Mouse (Mus musculus) neutrophil, adult 83 days (primary cell): ENCODE data around the gene Il6st. TPM values are rescaled to one million over a fixed set of nuclear protein-coding genes. Genes with fewer than 3 reads are reported as not detected.

ENCODE experiments used
- total RNA-seq, 2 experiments: library from RNA; stranded (reverse); gene quantifications; one replicate each; pipeline ENCODE4 v1.2.4; 2023

The Il6st gene
- total RNA-seq = 10 to 100 TPM; 51.9 to 57.1 TPM

DNA sequence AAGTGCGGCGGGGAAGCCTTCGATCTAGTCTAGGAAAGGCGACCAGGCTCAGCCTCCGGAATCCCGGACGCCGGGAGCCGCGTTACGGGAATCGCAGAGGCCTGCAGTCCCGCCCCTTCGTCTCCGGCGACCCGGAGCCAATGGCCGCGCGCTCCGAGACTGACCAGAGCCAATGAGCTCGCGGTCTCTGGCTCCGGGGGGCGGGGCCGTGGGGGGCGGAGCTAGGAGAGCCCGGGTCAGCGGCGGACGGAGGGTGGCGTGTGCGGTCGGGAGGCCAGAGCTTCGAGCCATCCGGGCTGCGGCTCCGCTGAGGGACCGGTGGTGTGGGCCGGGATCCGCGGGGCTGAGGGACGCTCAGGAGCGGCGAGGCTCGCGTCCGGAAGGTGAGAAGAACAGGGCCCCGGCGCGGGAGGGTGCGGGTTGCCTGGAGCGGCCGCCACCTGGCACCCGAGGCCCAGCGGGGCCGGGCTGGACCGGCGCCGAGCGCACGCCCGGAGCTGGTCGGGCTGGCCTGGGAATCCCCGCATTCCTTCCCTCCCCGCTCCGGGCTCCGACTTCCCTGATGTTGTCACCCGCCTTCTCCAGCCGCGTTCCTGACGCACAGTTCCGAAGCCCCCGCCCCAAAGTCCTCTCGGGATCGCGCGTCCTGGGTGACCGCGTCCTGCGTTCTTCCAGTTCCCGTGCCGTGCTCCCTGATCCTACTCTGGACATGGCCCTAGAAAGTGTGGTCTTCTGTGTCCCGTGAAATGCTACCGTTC lies at the start of gene Il6st:
Gene Il6st, plus strand, starts transcription at position 203 of the 758 bp plus-strand sequence.

Other genes starting within 250 kb of the Il6st start
- gene Ankrd55, start 175.6 kb upstream of the Il6st start, total RNA-seq = not detected
- gene Il31ra, start 130.3 kb downstream of the Il6st start, total RNA-seq = 1 to 10 TPM in 1 of 2 experiments, under 1 TPM in 1; 0.85 to 1.3 TPM
- gene Ddx4, start 188.4 kb downstream of the Il6st start, total RNA-seq = under 1 TPM in 1 of 2 experiments, not detected in 1; 0.31 TPM
- gene Slc38a9, start 196.7 kb downstream of the Il6st start, total RNA-seq = 10 to 100 TPM; 41.3 to 43.2 TPM